Mouse (Mus musculus) brain, adult 10 weeks (tissue): ENCODE measurements around the gene Trim39. TPM values are rescaled to one million over a fixed set of nuclear protein-coding genes. Genes with fewer than 3 reads are reported as not detected.

Experiments used
- polyA plus RNA-seq: library from polyadenylated mRNA; stranded (reverse); fragments of 350-450 nt; fragmentation: Illumina TruSeq; extraction: RNeasy Lipid Tissue Mini Kit (QIAGEN cat#74804); gene quantifications from one replicate; pipeline ENCODE4 v1.2.3, GENCODE M21; 2015; ENCODE audit warnings: low read depth, low replicate concordance

Gene Trim39
- 23.8 TPM for polyA plus RNA-seq

GRCm38 (mm10) chr17:36271586-36272256 is at the start of gene Trim39:
Gene Trim39, minus strand, starts transcription at chr17:36272247.

GRCm38 (mm10) chr17:36286390-36286789 is 14.3 kb upstream of the Trim39 start, which contains the start of gene H2-M10.2:
Gene H2-M10.2, minus strand, starts transcription at chr17:36286490.

GRCm38 (mm10) chr17:36257969-36258368 is 14.1 kb downstream of the Trim39 start, which contains the start of gene Rpp21:
Gene Rpp21, minus strand, starts transcription at chr17:36258069.

Other genes starting within 250 kb of the Trim39 start
- gene H2-T23, start 239.4 kb downstream of the Trim39 start, polyA plus RNA-seq: 26.7 TPM
- 35.7 TPM for gene H2-T22, start 229.5 kb downstream of the Trim39 start, polyA plus RNA-seq
- not detected for gene Gm6034, start 229.3 kb downstream of the Trim39 start, polyA plus RNA-seq
- 0.46 TPM for gene Gm11127, start 213.9 kb downstream of the Trim39 start, polyA plus RNA-seq
- not detected for gene Gm19684, start 150.6 kb downstream of the Trim39 start, polyA plus RNA-seq
- not detected for gene Gm7030, start 142.8 kb downstream of the Trim39 start, polyA plus RNA-seq
- gene Gm8909, start 103.7 kb downstream of the Trim39 start, polyA plus RNA-seq: not detected
- not detected for gene H2-T3, start 82.0 kb downstream of the Trim39 start, polyA plus RNA-seq
- 54.9 TPM for gene Rpp21, start 14.2 kb downstream of the Trim39 start, polyA plus RNA-seq
- gene H2-M10.2, start 14.2 kb upstream of the Trim39 start, polyA plus RNA-seq: not detected
- not detected for gene H2-M10.1, start 53.9 kb upstream of the Trim39 start, polyA plus RNA-seq
- not detected for gene H2-M10.3, start 96.2 kb upstream of the Trim39 start, polyA plus RNA-seq
- not detected for gene H2-M10.4, start 190.1 kb upstream of the Trim39 start, polyA plus RNA-seq